Mouse (Mus musculus) embryonic fibroblast, embryonic 13.5 days (primary cell): ENCODE results near the gene Casp8.
"Not testable (repeated sequence)": the region's sequence is repeated elsewhere in the genome, so short reads cannot be mapped to it uniquely, and the experiment has no call there.

Experiments used
- CTCF ChIP-seq: IDR thresholded peaks from 2 replicates; pipeline ENCODE4 v1.5.1; 2011; ENCODE audit warnings: mild to moderate bottlenecking, control low read depth, low read length, moderate library complexity, borderline replicate concordance; ENCODE audit not compliant: insufficient read depth
- POLR2A ChIP-seq: IDR thresholded peaks from 2 replicates; pipeline ENCODE4 v1.6.1; 2011; ENCODE audit warnings: low read depth, mild to moderate bottlenecking, control low read depth, low read length, moderate library complexity

DNA sequence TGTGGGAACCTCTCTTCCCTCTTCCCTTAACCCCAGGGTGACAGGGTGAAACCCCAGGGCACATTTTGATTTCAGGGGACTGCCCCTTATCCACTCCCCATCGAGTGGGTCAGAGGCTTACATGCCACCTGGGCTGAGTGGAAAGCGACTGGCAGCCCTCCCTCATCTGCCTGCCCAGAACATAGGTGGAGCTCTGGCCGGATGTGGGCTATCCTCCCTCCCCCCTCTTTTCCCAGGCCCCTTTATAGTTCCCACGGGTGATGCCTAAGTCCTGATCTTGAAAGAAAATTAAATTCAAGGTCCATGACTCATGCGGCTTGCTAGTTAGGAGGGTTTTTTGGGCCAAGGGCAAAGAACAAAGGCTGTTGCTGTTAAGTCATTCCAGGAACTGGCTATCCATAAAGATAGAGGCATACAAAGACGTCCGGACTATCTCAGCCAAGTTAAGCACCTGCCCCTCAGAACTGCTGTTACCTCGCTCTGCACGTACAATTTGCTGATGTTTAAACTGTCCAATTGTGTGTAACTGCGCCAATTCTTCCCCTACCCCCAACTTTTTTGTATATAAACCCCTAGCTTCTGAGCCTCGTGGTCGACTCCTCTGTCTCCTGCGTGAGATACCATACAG is 64.7 kb downstream of the Casp8 start:
- TF ChIP-seq POLR2A, CTCF: not testable (repeated sequence)
